Mouse (Mus musculus): ENCODE results near the gene Zfp507. TPM values are rescaled to one million over a fixed set of nuclear protein-coding genes. Genes with fewer than 3 reads are reported as not detected.
A peak's percentile ranks its signal among the peaks of the same experiment; 100 is the strongest.

Zfp507 gene
- total RNA-seq (2017): 22.5 and 23.8 TPM in 2 replicates

- peak; percentile 91 for ATAC-seq (replicated peaks; ENCODE audit: low read depth, poor library complexity, severe bottlenecking)
Observed at GRCm38 (mm10) chr7:35802906-35803595, at the start of gene Zfp507. TSS of gene Zfp507 (minus strand) at chr7:35803003.

- ATAC-seq (replicated peaks; ENCODE audit: low read depth, poor library complexity, severe bottlenecking): no peak
Observed at GRCm38 (mm10) chr7:35850426-35850825, 47.6 kb upstream of the Zfp507 start.

DNA sequence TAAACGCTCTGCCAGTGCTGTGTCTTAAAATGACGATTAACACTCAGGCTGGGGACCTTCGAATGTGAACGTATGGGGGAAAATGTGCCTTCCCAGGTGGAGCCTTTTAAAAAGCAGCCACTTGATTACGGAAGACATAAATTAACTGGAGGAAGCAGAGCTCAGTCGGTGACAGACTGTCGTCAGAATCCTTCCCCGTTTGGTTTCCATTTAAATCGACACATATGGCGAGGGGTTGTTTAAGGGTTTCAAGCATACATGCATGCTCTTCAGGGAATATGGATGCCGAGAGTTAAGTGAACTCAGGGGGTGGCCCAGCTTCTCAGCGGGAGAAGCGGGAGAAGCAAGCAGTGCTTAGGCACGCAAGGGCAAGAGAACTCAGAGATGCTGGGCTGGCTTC is 45.7 kb upstream of the Zfp507 start:
- ATAC-seq (replicated peaks; ENCODE audit: low read depth, poor library complexity, severe bottlenecking): no peak

DNA sequence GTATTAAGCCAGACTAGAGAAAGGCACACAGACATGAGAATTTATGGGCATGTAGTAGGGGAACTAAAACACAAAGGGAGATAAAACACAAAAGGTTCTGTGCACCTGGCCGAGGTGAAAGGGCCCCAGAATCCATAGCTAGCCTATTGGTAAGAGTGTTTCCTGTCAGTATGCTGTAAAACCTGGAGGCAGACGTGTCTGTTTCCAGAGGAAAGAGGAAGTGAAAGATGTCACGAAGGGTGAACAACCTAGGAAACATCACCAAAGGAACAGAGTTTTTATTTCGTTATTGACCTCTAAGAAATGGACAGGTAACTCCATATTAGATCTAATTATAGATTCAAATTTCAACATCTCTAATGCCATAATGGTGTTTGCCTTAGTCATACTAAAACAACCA is 37.7 kb upstream of the Zfp507 start:
- 0 out of 2 replicates have a peak, but pooled peaks have one; percentile 29 for ATAC-seq (replicated peaks; ENCODE audit: low read depth, poor library complexity, severe bottlenecking)

- ATAC-seq (replicated peaks; ENCODE audit: low read depth, poor library complexity, severe bottlenecking): peak; percentile 69
Observed at GRCm38 (mm10) chr7:35836851-35837250, 34.0 kb upstream of the Zfp507 start.

DNA sequence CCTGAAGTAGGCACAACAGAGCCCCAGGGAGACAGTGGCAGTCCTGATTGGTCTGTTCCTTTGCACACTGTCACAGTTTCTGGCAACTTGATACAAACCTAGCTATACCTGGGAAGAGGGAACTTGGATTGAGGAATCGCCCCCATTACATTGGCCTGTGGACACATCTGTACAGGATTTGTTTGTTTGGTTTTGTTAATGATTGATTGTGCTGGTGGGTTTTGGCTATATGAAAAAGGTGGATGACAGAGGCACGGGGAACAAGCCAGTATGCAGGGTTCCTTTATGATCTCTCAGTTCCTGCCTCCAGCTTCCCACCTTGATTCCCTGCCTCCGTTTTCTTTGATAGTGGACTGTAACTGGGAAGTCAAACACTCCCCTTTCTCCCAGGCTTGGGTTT is 33.6 kb upstream of the Zfp507 start:
- ATAC-seq (replicated peaks; ENCODE audit: low read depth, poor library complexity, severe bottlenecking): no peak

DNA sequence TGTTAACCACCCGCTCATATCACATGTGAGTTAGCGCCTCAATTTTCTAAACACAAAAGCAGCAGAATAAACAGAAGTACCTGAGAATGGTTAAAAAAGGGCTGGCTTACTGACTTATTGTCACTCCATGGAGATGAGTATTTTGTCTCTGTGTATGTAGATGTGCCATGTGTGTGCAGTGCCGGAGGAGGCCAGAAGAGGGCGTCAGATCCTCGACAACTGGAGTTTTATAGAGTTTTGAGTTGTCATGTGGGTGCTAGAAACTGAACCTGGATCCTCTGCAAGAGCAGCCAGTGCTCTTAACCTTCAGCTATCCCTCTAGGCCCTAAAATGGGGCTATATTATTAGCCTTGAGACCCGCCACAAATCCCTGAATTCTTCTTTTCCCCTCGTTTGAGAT is 27.3 kb upstream of the Zfp507 start:
- no peak for ATAC-seq (replicated peaks; ENCODE audit: low read depth, poor library complexity, severe bottlenecking)

DNA sequence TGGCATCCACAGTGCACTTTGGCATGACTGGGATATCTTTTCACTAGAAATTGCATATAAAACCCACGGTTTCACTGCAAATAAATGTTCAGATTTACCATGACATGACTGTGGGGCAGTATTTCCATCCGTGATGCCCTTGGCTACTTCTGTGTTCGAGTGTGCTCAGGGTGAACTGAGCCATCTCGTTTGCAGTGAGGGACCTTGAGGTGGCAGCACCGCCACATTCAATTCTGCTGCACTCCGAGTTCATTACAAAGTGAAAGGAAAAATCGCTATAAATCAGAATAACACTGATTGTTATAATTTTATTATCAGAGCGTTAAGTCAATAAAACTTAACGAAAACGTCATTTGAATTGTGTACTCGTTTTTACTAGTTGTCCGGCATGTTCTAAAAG is 21.1 kb upstream of the Zfp507 start:
- no peak for ATAC-seq (replicated peaks; ENCODE audit: low read depth, poor library complexity, severe bottlenecking)

DNA sequence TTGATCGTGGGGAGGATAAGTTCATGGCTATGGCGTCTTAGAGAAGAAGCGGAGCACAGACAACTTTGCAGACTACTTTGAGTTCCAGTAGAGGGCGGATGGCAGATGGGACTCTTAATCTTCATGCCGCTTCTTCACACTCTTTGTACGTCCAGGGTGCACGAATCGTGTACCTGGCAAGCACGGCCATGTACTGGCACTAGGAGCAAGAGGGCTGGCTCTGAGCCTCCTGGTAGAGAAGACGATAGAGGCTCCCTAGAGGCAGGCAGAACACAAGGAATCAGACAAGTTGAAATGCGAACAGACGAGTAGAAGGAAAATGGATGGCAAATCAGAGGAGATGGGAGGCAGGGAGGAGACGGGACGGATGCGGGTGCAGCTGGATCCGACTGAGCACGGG is 19.5 kb upstream of the Zfp507 start:
- ATAC-seq (replicated peaks; ENCODE audit: low read depth, poor library complexity, severe bottlenecking): no peak

- no peak for ATAC-seq (replicated peaks; ENCODE audit: low read depth, poor library complexity, severe bottlenecking)
Observed at GRCm38 (mm10) chr7:35821357-35821756, 18.6 kb upstream of the Zfp507 start.

DNA sequence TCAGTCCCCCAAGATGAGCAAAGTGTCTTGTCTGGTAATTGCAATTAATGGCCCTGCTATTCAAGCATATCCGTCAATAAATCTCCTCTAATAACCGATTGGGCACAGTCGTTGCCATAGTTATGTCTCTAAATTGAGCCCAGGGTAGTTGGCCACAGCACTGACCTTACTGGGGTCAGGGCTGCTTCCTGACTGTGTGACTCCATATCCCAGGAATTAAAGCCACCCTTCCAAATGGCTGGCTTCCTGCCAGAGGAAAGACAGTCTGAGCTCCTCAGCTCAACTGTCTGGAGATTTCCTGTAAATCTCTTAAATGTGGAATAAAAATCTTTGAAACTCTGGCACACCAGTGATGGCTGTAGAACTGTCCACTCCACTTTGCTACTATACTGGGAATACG is 16.7 kb upstream of the Zfp507 start:
- ATAC-seq (replicated peaks; ENCODE audit: low read depth, poor library complexity, severe bottlenecking): no peak

GRCm38 (mm10) chr7:35814759-35815551 is 12.2 kb upstream of the Zfp507 start:
- ATAC-seq (replicated peaks; ENCODE audit: low read depth, poor library complexity, severe bottlenecking): no peak

GRCm38 (mm10) chr7:35813306-35813705 is 10.5 kb upstream of the Zfp507 start:
- ATAC-seq (replicated peaks; ENCODE audit: low read depth, poor library complexity, severe bottlenecking): no peak

DNA sequence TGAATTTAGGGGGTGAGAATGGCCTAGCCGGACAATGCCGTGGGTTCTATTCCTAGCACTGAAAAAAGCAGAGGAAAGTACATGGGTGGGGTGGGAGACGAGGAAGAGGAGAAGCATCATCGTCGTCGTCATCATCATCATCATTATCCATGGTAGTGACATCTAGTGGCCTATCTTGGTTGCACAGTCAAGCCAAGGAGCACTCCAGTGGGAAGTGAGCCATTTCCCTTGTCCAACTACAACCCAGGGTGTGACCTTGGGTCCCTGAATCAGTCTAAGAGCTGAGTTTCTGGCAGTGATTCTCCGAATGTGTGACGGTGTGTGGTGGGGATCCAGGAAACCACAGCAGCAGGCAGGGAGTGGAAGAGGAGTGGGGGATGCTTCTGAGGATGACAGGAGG is 7.9 kb upstream of the Zfp507 start:
- peak; percentile 91 for ATAC-seq (replicated peaks; ENCODE audit: low read depth, poor library complexity, severe bottlenecking)

GRCm38 (mm10) chr7:35804206-35804605 is 1.4 kb upstream of the Zfp507 start:
- no peak for ATAC-seq (replicated peaks; ENCODE audit: low read depth, poor library complexity, severe bottlenecking)

DNA sequence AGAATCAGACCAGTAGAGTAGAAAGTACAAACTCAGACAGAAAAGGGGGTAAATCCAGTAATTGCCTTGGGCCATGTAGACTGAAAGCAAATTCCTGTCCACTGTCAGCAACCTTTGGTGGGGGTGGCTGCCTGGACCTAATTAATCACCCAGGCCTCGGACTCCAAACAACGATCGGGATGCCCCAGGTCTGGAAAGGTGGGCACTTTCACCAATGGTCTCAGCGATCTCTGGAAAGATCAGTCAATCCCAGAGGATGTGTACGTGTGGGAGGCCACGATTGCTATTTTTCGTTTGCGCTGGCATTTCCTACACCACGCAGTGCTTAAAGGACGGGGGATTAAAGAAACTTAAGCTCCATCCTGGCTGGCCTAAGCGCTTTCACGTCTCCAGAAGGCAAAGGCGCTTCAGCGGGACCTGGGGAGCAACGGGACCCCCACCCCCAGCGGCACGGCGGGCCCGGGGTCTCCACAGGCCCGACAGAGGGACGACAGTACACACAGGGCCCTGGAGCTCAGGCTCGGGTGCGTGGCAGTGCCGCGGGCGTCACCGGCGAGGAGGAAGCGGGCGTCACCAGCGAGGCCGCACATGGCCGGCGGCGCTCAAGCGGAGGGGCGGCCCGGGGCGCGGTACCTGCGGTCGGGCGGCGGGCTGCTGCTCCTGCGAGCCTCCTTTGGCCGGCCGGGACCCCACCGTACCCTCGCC is 450 bp downstream of the Zfp507 start:
- peak; percentile 59 for ATAC-seq (replicated peaks; ENCODE audit: low read depth, poor library complexity, severe bottlenecking)

- ATAC-seq (replicated peaks; ENCODE audit: low read depth, poor library complexity, severe bottlenecking): peak; percentile 93
Observed at GRCm38 (mm10) chr7:35796123-35796522, 6.7 kb downstream of the Zfp507 start.

GRCm38 (mm10) chr7:35794145-35794664 is 8.6 kb downstream of the Zfp507 start:
- ATAC-seq (replicated peaks; ENCODE audit: low read depth, poor library complexity, severe bottlenecking): no peak

GRCm38 (mm10) chr7:35792150-35792848 is 10.5 kb downstream of the Zfp507 start:
- peak; percentile 37 for ATAC-seq (replicated peaks; ENCODE audit: low read depth, poor library complexity, severe bottlenecking)

GRCm38 (mm10) chr7:35790926-35791325 is 11.9 kb downstream of the Zfp507 start:
- ATAC-seq (replicated peaks; ENCODE audit: low read depth, poor library complexity, severe bottlenecking): no peak

Data from common myeloid progenitor, adult 5-6 weeks (primary cell).